Mouse (Mus musculus) kidney, adult 2 months (tissue): Measurements from ENCODE around the gene Ipo11. TPM values are rescaled to one million over a fixed set of nuclear protein-coding genes. Genes with fewer than 3 reads are reported as not detected.
"Not testable (repeated sequence)": the region's sequence is repeated elsewhere in the genome, so short reads cannot be mapped to it uniquely, and the experiment has no call there.

ENCODE experiments used
- DNase-seq: peaks from one replicate; pipeline ENCODE4 v3.0.0; 2021
- H3K27ac ChIP-seq: fragments of 200-500 bp; 2 replicates; pipeline ENCODE4 v1.5.1; 2012; ENCODE audit warnings: low read depth, low read length, control low read depth, inconsistent platforms; ENCODE audit not compliant: insufficient read depth
- H3K27me3 ChIP-seq: fragments of 200-500 bp; replicated peaks from 2 replicates; pipeline ENCODE4 v1.6.1; 2012; ENCODE audit warnings: mild to moderate bottlenecking, moderate library complexity, low read length, inconsistent platforms; ENCODE audit not compliant: control insufficient read depth, insufficient read depth
- H3K36me3 ChIP-seq: fragments of 200-500 bp; 2 replicates; pipeline ENCODE4 v1.6.1; 2012; ENCODE audit warnings: mild to moderate bottlenecking, moderate library complexity, low read length, inconsistent platforms; ENCODE audit not compliant: control insufficient read depth, insufficient read depth
- H3K4me1 ChIP-seq: fragments of 200-500 bp; 2 replicates; pipeline ENCODE4 v1.6.1; 2011; ENCODE audit warnings: low read length; ENCODE audit not compliant: control insufficient read depth, insufficient read depth
- H3K4me3 ChIP-seq: fragments of 200-500 bp; 2 replicates; pipeline ENCODE4 v1.5.1; 2011; ENCODE audit warnings: mild to moderate bottlenecking, low read depth, low read length, control low read depth; ENCODE audit not compliant: insufficient read depth
- CTCF ChIP-seq: fragments of 200-500 bp; conservative IDR thresholded peaks from 2 replicates; pipeline ENCODE4 v1.5.1; 2011; ENCODE audit warnings: low read depth, mild to moderate bottlenecking, control low read depth, low read length, moderate library complexity, mixed read lengths; ENCODE audit not compliant: insufficient read depth, insufficient read length
- POLR2A ChIP-seq: fragments of 200-500 bp; IDR thresholded peaks from one replicate; pipeline ENCODE4 v1.6.1; 2011; ENCODE audit warnings: low read depth, low read length, control low read depth
- WGBS: fragments of 180-500 bp; shearing (Covaris S2); methylation state at CpG from one replicate; pipeline ENCODE4 v1.1.7; 2018; 5-methylcytosine and 5-hydroxymethylcytosine counted together
- polyA plus RNA-seq: library from polyadenylated mRNA; depleted of rRNA; stranded (reverse); fragments of >200 nt; gene quantifications from 2 replicates; pipeline ENCODE4 v1.2.3, GENCODE M21; 2012

The Ipo11 gene
- polyA plus RNA-seq, 1 experiment = 18.9 TPM

- H3K36me3 ChIP-seq = no peaks in the 10 kb centered on the region
- TF ChIP-seq CTCF (no peak), POLR2A (no peak)
- no peak overlapping the region for H3K4me3 ChIP-seq
- DNase-seq = no peak
- WGBS = 93% methylated on average over 4 of the region's 4 CpGs
- H3K27me3 ChIP-seq = no peaks in the 10 kb centered on the region
- no peak overlapping the region for H3K27ac ChIP-seq
- H3K4me1 ChIP-seq = no peaks in the 10 kb centered on the region
Observed at GRCm38 (mm10) chr13:106928296-106928695, 8.5 kb downstream of the Ipo11 start.

GRCm38 (mm10) chr13:106925921-106926320, 10.8 kb downstream of the Ipo11 start:
- not testable (repeated sequence) for DNase-seq, H3K36me3 ChIP-seq, H3K4me3 ChIP-seq, H3K4me1 ChIP-seq, H3K27me3 ChIP-seq, H3K27ac ChIP-seq
- WGBS = 92% methylated on average over 3 of the region's 3 CpGs

- peak; percentile 29 for DNase-seq
- TF ChIP-seq CTCF (0 out of 2 replicates have a peak, but pooled peaks have one; percentile 8), POLR2A (no peak)
- 77% methylated on average over 7 of the region's 7 CpGs for WGBS
Observed at GRCm38 (mm10) chr13:106918322-106919050, 18.3 kb downstream of the Ipo11 start.

DNA sequence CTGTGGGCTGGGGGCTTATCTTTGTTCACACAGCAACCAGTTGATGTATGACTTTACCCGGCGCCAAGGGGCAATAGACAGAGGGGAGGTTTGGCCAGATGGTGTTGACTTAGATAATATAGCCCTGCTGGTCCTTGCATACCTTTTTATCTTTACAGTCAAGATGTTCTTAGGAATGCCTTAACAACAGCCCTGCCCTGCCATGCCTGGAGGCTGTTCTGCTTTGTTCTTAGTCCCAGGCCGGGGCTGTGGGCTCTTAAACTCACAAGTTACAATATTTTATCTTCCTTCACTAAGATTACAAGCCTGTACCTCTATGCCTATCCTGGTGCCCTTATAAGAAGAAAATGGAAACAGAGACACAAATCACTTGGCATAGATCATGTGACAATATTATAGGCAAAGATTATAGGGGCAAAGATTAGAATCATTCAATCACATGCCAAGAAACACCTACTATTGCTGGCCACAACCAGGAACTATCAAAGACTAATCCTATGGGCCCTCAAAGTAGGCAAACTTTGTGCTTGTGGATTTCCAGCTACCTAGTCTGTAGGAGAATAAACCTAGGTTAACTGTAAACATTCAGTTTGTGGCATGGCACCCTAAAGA, 23.5 kb downstream of the Ipo11 start:
- Histone ChIP-seq H3K27me3 (no peaks in the 10 kb centered on the region), H3K27ac (no peak overlapping the region), H3K4me3 (no peak overlapping the region), H3K4me1 (no peaks in the 10 kb centered on the region), H3K36me3 (peaks cover 9% of the 10 kb centered on the region; the same call in 1 of the 2 replicates)
- TF ChIP-seq POLR2A = no peak
- TF ChIP-seq CTCF = no peak
- WGBS = 83% methylated on average over 3 of the region's 3 CpGs
- no peak for DNase-seq

More at GRCm38 (mm10) chr13:106918322-106919050, 18.3 kb downstream of the Ipo11 start:
- Histone ChIP-seq H3K36me3 (no peaks in the 10 kb centered on the region), H3K27me3 (no peaks in the 10 kb centered on the region), H3K4me3 (no peak overlapping the region), H3K27ac (no peak overlapping the region), H3K4me1 (no peaks in the 10 kb centered on the region)

GRCm38 (mm10) chr13:106910096-106910495, 26.7 kb downstream of the Ipo11 start:
- no peak for DNase-seq
- TF ChIP-seq CTCF = no peak
- no peak for TF ChIP-seq POLR2A
- WGBS = 94% methylated on average over 10 of the region's 10 CpGs
- Histone ChIP-seq H3K36me3 (peaks cover 9% of the 10 kb centered on the region; the same call in 1 of the 2 replicates), H3K27ac (no peak overlapping the region), H3K4me1 (no peaks in the 10 kb centered on the region), H3K27me3 (no peaks in the 10 kb centered on the region), H3K4me3 (no peak overlapping the region)

GRCm38 (mm10) chr13:106907273-106907672, 29.5 kb downstream of the Ipo11 start:
- Histone ChIP-seq H3K27ac (no peak overlapping the region), H3K36me3 (peaks cover 9% of the 10 kb centered on the region; the same call in 1 of the 2 replicates), H3K4me3 (no peak overlapping the region), H3K4me1 (no peaks in the 10 kb centered on the region), H3K27me3 (no peaks in the 10 kb centered on the region)
- 98% methylated on average over 4 of the region's 4 CpGs for WGBS
- TF ChIP-seq POLR2A (no peak), CTCF (no peak)
- DNase-seq = no peak

DNA sequence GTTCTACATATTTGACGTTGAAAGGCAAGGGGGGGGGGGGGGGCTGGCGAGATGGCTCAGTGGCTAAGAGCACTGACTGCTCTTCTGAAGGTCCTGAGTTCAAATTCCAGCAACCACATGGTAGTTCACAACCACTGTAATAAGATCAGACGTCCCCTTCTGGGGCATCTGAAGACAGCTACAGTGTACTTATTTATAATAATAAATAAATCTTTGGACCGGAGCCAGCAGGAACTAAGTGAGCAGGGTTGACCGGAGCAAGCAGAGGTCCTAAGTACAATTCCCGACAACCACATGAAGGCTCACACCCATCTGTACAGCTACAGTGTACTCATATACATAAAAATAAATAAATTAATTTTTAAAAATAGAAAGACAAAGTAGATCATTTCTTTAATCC, 31.6 kb downstream of the Ipo11 start:
- H3K27ac ChIP-seq, H3K4me1 ChIP-seq, H3K36me3 ChIP-seq, H3K27me3 ChIP-seq, H3K4me3 ChIP-seq, DNase-seq: not testable (repeated sequence)
- WGBS = 63% methylated on average over 6 of the region's 6 CpGs
